Mouse (Mus musculus) ES-Bruce4 (cell line): Measurements from ENCODE around the gene Gas6. TPM values are rescaled to one million over a fixed set of nuclear protein-coding genes. Genes with fewer than 3 reads are reported as not detected.

Experiments
- H3K27ac ChIP-seq: 2 replicates; pipeline ENCODE4 v1.5.1; 2012; ENCODE audit warnings: low read length, inconsistent platforms; ENCODE audit not compliant: insufficient read depth
- H3K27me3 ChIP-seq: 2 replicates; pipeline ENCODE4 v1.6.1; 2012; ENCODE audit warnings: mild to moderate bottlenecking, low read length, inconsistent platforms; ENCODE audit not compliant: control insufficient read depth, poor library complexity, insufficient read depth, severe bottlenecking
- H3K36me3 ChIP-seq: 2 replicates; pipeline ENCODE4 v1.6.1; 2012; ENCODE audit warnings: inconsistent platforms, mild to moderate bottlenecking, low read length, moderate library complexity; ENCODE audit not compliant: control insufficient read depth, poor library complexity, insufficient read depth, severe bottlenecking
- H3K4me1 ChIP-seq: one replicate; pipeline ENCODE4 v1.8.1; 2011; ENCODE audit warnings: low read length; ENCODE audit not compliant: control insufficient read depth, insufficient read depth
- H3K4me3 ChIP-seq: 2 replicates; pipeline ENCODE4 v1.5.1; 2011; ENCODE audit warnings: low read depth, mild to moderate bottlenecking, low read length
- H3K9ac ChIP-seq: 2 replicates; pipeline ENCODE4 v1.6.1; 2012; ENCODE audit warnings: low read depth, mild to moderate bottlenecking, inconsistent platforms; ENCODE audit not compliant: poor library complexity, severe bottlenecking
- H3K9me3 ChIP-seq: replicated peaks from 2 replicates; pipeline ENCODE4 v1.6.1; 2012; ENCODE audit warnings: mild to moderate bottlenecking, low read length, inconsistent platforms; ENCODE audit not compliant: control insufficient read depth, poor library complexity, insufficient read depth, severe bottlenecking
- CTCF ChIP-seq: IDR thresholded peaks from one replicate; pipeline ENCODE4 v1.8.1; 2011; ENCODE audit warnings: low read depth, low read length
- EP300 ChIP-seq: IDR thresholded peaks from 2 replicates; pipeline ENCODE4 v1.6.1; 2011; ENCODE audit warnings: low read depth, low read length; ENCODE audit not compliant: insufficient read depth
- POLR2A ChIP-seq: IDR thresholded peaks from one replicate; pipeline ENCODE4 v1.8.1; 2011; ENCODE audit warnings: low read length; ENCODE audit not compliant: insufficient read depth
- polyA plus RNA-seq: library from polyadenylated mRNA; stranded (reverse); fragments of >200 nt; gene quantifications from 2 replicates; pipeline ENCODE4 v1.2.4, GENCODE M21; 2011; ENCODE audit warnings: low read depth; ENCODE audit not compliant: missing spikeins, insufficient read depth, insufficient read length

Gene Gas6
- polyA plus RNA-seq, 1 experiment = 14.9 TPM

DNA sequence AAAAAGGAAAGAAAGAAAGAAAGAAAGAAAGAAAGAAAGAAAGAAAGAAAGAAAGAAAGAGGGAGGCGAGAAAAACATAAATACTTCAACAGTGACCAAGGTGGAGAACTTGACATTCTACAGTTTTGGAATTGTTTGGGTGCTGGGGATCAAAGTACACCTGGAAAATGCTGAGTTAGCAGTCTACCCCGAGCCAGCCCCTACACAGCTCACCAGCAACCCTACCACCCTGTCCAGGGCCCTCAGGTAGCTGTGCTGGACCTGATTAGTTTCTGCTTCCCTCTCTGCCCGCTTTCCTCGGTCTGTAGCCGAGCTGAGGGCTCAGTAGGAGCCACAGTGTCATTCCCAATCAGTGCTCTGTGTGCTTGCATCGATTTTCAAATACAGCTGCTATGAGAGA lies 26.1 kb upstream of the Gas6 start:
- H3K27me3 ChIP-seq = no peaks in the 10 kb centered on the region
- TF ChIP-seq POLR2A (no peak), EP300 (no peak), CTCF (no peak)
- no peaks in the 10 kb centered on the region for H3K36me3 ChIP-seq
- H3K9me3 ChIP-seq = no peaks in the 10 kb centered on the region
- H3K9ac ChIP-seq = no peak overlapping the region
- no peaks in the 10 kb centered on the region for H3K4me1 ChIP-seq
- H3K4me3 ChIP-seq = no peak overlapping the region
- H3K27ac ChIP-seq = no peak overlapping the region

DNA sequence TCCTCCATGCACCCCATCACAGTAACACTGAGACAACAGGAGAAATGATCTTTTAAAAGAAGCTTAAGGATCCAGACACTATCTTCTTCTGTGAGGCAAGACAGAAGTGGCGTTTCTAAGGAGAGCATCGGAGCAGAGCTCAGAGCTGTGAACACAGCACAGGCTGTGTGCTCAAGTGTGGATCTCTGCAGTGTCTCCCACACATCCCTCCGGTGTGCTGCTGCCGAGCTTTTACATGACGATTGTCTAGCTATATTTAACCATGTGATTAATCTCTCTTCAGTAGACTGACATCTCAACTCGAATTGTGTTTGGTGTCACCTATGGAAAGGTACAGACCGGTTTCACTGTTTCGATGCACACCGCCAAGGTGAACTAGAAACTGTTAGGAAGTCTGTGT lies 25.2 kb upstream of the Gas6 start:
- Histone ChIP-seq H3K36me3 (no peaks in the 10 kb centered on the region), H3K9me3 (no peaks in the 10 kb centered on the region), H3K4me3 (no peak overlapping the region), H3K27me3 (no peaks in the 10 kb centered on the region), H3K4me1 (no peaks in the 10 kb centered on the region), H3K27ac (no peak overlapping the region), H3K9ac (no peak overlapping the region)
- no peak for TF ChIP-seq CTCF
- no peak for TF ChIP-seq POLR2A
- TF ChIP-seq EP300 = no peak

DNA sequence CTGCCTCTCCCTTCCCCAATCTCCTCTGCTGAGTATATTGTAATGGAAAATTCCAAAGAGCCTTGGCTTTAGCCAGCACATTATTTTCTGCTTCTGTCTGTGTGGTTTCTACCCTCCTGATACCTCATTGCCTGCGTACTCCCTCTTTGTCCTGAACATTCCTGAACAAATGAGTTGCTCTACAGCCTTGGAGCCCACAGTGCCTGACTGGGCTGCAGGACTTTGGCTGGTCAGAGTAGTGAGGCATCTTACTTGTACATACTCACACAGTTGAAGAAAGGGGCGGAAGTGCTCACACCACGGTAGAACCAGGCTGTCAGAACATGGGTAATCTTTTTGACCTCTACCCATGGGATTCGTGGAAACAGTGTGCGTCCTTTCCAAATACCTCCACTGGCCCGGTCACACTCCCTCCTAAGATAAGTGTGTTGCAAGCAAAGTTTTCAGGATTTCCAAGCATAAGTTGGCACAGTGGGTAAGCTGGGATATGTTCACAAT lies 23.0 kb upstream of the Gas6 start:
- Histone ChIP-seq H3K27me3 (no peaks in the 10 kb centered on the region), H3K9me3 (no peaks in the 10 kb centered on the region), H3K36me3 (no peaks in the 10 kb centered on the region), H3K4me3 (no peak overlapping the region), H3K4me1 (no peaks in the 10 kb centered on the region), H3K9ac (no peak overlapping the region), H3K27ac (no peak overlapping the region)
- TF ChIP-seq POLR2A = no peak
- TF ChIP-seq CTCF = no peak

- no peak for TF ChIP-seq POLR2A
- TF ChIP-seq EP300 = no peak
- no peak for TF ChIP-seq CTCF
- Histone ChIP-seq H3K4me1 (no peaks in the 10 kb centered on the region), H3K36me3 (no peaks in the 10 kb centered on the region), H3K9ac (no peak overlapping the region), H3K27ac (no peak overlapping the region), H3K27me3 (no peaks in the 10 kb centered on the region), H3K4me3 (no peak overlapping the region), H3K9me3 (no peaks in the 10 kb centered on the region)
These were observed 22.4 kb upstream of the Gas6 start for GRCm38 (mm10) chr8:13516728-13517127.

DNA sequence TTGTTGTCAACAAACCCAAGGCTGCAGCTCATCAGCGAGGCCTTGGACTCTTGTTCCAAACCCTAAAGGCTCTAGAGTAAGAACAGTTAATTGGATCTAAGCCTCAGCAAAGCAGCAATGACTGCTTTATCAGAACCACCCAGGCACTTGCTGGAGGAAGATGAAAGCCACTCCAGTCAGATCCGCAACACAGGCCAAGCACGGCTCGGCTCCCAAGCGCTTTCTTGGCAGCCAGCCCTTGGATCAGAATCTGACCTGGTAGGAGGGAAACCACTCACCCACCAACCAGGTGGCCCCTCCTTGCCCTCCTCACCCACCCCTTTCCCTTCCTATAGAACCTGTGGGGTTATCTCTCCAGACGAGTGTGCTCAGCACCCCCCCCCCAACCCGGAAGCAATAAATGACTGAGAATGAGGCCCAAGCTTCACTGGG lies 21.7 kb upstream of the Gas6 start:
- no peak overlapping the region for H3K4me3 ChIP-seq
- no peak overlapping the region for H3K9ac ChIP-seq
- no peaks in the 10 kb centered on the region for H3K27me3 ChIP-seq
- TF ChIP-seq CTCF (no peak), POLR2A (no peak), EP300 (no peak)
- no peak overlapping the region for H3K27ac ChIP-seq
- no peaks in the 10 kb centered on the region for H3K9me3 ChIP-seq
- no peaks in the 10 kb centered on the region for H3K36me3 ChIP-seq
- no peaks in the 10 kb centered on the region for H3K4me1 ChIP-seq

DNA sequence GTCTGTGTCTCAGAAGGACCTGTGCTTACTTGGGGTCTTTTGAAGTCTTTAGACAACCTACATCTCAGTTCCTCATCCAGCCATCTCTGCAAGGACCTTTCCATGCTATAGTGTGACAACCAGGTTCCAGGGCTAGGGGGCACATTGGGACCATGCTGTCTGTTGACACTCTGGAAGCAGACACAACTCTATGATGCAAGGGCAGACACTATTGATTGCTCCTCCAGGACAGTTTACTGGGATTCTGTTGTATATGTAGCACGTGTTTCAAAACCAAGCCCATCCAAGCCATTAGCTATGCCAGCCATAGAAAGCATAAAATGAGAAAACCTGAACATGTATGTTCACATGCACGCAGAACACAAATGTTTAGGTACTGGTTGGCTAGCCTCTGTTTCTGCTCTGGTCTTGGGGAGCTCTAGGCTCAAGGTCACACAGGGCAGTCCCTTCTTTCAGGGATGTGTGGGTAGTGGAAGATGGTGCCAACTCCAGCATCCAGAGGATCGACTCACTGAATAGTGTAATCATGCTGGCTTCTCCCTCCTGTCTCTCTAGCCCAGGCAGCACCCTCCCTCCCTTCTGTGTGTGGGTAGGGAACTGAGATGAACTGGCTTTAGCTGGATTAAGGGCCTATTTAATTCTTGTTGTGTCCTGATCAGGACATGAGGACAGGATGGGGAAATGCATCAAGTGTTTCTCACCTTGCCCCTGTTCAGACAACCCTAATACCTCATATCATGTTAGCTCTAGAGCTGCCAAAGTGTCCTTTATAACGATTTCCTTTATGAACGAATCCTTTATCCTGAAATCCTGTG lies 19.5 kb upstream of the Gas6 start:
- Histone ChIP-seq H3K27ac (no peak overlapping the region), H3K36me3 (no peaks in the 10 kb centered on the region), H3K9ac (no peak overlapping the region), H3K4me1 (no peaks in the 10 kb centered on the region), H3K4me3 (no peak overlapping the region), H3K27me3 (no peaks in the 10 kb centered on the region), H3K9me3 (no peaks in the 10 kb centered on the region)
- TF ChIP-seq CTCF (no peak), POLR2A (no peak), EP300 (no peak)
